Mouse (Mus musculus) left cerebral cortex, postnatal 25 days (tissue): ENCODE measurements around the gene 1700102P08Rik. TPM values are rescaled to one million over a fixed set of nuclear protein-coding genes. Genes with fewer than 3 reads are reported as not detected.

Experiments used
- DNase-seq, 2 experiments: peaks; one replicate each; pipeline ENCODE4 v3.0.0; 2022; ENCODE audit warnings: low spot score in 2 of 2, mixed read lengths in 1 of 2
- intact Hi-C: fragments of 180-260 bp; cut with DNase I; formaldehyde crosslinking; loops from one replicate; pipeline ENCODE4 v1.15.1; 2025
- total RNA-seq, 2 experiments: library from RNA; stranded (reverse); gene quantifications; 2 replicates each; pipeline ENCODE4 v1.2.3; 2021

The 1700102P08Rik gene
- total RNA-seq, result 1 to 10 TPM; 2.4 to 3.0 TPM

DNA sequence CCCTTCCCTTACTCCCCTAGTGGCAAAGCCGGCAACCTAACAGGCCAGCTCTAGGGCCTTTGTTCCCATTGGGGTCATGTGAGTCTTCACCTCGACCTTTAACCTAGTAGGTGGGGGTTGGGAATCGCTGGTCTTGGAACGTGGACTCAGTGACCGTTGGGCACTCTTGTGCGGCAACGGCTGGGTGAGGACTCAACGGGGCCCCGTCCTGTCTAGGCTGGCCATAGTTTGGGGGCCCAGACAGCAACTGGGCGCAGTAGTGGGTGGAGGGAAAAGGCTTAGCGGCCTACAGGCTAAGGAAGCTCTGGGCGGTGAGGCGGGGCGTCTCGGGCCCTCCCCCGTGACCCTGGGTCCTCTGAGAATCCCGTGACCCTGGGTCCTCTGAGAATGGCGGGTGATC, at the start of gene 1700102P08Rik:
Gene 1700102P08Rik (plus strand): TSS at position 130 of the 400 bp plus-strand sequence.
- no peak for DNase-seq
- intact Hi-C loops, result no loop called here

DNA sequence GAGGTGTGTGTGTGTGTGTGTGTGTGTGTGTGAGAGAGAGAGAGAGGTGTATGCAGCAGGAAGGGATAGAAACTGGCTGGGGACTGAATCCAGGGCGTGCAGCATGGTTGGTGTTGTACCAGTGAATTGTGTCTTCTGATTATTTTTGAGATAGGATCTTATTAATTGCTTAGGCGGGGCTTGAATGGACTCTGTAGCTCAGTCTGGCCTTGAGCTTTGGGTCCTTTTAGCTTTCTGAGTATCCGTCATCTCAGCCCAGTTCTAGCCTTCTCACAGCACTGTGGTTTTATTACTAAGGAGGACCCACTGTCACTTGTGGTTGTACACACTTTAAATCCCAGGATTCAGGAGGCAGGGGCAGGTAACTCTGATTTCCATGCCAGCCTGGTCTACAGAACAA, 49.3 kb upstream of the 1700102P08Rik start:
- intact Hi-C loops, result no loop called here
- DNase-seq, result no peak

DNA sequence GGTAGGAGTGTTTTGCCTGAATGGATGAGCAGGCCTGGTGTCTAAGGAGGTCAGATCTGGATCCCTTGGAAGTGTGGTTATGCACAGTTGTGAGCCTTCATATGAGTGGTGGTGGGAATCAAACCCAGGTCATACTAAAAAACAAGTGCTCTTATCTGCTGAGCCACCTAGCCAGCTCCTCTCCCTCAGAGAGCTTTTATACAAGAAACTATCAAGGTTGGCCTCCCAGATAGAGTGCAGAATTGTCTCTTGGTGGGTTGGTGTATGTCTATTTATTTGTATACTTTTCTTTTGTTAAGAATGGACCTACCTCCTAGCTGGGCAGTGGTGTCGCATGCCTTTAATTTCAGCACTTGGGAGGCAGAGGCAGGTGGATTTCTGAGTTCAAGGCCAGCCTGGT, 48.8 kb upstream of the 1700102P08Rik start:
- intact Hi-C loops, result no loop called here

DNA sequence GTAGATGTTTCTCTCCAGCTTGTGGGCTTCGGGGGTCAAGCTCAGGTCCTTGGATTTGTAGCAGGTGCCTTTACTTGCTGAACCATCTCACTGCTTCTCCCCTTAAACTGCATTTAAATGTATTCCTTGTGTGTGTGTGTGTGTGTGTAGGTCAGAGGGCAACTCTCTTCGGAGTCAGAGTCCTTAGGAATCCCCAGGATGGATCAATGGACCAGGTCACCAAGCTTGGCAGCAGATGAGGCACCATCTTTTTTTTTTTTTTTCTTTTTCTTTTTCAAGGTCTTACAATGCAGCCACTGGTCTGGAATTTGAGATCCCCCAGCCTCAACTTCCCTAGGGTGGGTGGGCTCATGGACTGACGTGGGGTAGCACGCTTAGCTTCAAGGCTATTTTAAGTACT, 48.1 kb upstream of the 1700102P08Rik start:
- intact Hi-C loops, result no loop called here

More for the DNA sequence above, 48.8 kb upstream of the 1700102P08Rik start:
- no peak for DNase-seq

DNA sequence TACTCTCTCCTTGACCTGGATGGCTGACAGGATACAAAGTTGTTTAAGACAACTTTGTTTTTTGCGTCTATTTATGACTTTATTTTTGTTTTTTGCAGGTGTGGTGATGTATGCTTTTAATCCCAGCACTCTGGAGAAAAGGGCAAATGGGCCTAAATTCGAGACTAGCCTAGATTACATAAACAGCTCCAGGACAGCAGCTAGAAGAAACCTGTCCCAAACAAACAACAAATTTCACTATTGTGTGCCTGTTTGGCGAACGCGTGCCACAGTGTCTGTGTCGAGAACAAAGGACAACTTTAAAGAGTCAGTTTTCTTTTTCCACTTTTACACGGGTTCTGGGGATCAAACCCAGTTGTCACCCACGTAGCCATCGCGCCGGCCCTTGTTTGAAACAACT, 45.6 kb upstream of the 1700102P08Rik start:
- intact Hi-C loops, result loop anchor here (1.0 kb wide), 1 partner anchor 41 kb away; the partner anchor contains the start of genes Rhoa and Tcta
- DNase-seq, result no peak

More for the DNA sequence above, 48.1 kb upstream of the 1700102P08Rik start:
- no peak for DNase-seq

DNA sequence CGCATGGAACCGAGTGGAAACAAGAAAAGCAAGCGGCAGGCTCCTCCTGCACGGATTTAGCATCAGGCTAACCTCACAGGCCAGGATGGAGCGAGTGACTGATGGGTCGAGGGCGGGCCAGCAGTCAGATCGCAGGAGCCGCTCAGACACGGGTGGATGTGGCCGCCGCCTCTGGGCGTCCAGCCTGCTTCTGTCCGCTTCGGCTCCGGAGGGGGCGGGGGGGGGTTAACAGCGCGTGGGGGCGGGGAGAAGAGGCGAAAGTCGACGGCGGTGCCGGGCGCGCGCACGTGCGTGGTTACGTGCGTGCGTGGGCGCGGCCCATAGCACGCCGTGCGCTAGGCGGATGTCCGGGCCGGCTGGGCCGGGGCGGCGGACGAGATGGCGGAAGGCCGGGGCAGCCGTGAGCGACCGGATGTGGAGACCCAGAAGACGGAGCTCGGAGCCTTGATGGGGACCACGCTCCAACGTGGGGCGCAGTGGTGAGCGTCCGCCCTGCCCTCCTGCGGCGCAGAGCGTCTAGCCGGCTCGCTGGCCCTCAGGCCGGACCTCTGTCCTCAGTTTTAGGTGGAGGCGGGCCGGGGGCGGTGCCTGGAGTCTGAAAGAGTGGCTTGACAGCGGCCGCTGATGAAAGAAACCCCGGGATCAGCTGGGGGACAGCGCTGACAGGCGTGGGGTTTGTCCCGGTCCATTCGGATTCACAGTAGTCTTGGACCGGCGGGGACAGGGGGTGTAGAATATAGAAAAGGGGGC, 44.9 kb upstream of the 1700102P08Rik start, which contains the start of gene Usp4:
Gene Usp4 (plus strand): TSS at position 314 of the 750 bp plus-strand sequence.
- peak; percentile 90 to 92 for DNase-seq
- intact Hi-C loops, result loop anchor here (1.0 kb wide), 1 partner anchor 41 kb away; the partner anchor contains the start of genes Rhoa and Tcta

DNA sequence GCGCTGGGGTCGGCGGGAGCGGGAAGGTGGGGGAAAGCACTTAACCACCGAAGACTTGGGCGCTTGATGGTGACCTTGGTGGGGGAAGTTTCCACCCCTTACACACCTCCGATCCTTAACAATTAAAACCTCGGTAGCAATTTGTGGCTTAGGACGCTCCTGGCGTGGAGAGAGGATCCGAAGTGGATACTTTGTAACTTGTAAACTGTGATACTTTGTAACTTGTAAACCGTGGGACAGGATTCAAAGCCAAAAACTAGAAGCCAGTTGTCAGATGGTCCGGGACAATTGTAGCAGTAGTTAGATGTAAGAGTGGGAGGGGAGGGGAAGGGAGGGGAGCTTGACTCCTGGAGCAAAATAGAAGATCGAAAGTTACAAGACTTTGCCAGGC, 44.3 kb upstream of the 1700102P08Rik start:
- DNase-seq, result no peak
- intact Hi-C loops, result no loop called here

DNA sequence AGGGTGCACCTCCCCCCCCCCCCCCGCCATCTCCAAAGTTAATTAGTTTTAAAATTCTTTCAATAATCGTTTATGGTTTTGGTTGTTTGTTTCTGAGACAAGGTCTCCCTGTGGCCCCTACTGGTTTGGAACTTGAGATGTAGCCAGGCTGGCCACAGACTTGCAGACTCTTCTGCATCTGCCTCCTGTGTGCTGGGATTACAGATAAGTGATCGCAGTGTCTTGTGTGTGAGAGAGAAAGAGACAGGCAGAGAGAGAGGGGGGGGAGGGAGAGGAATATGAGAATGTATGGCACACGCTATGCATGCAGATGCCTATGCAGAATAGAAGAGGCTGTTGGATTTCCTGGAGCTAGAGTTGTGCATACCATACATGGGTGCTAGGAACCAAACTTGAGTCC, 42.9 kb upstream of the 1700102P08Rik start:
- intact Hi-C loops, result no loop called here
- DNase-seq, result no peak

DNA sequence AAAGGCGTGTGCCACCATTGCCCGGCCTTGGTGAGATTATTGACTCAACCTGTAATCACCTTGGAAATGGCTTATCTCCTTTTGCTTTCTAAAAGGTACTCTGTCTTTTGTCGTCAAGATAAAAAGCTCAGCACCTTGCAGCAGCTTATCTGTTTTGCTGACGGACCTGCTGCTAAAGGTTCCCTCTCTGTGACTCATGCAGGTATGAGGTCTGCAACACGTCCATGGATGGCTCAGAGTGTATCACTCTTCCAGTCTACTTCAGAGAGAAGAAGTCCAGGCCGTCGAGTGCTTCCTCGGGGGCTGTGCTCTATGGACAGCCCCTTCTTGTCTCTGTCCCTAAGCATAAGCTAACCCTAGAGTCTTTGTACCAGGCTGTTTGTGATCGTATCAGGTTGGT, 14.4 kb upstream of the 1700102P08Rik start:
- intact Hi-C loops, result no loop called here

DNA sequence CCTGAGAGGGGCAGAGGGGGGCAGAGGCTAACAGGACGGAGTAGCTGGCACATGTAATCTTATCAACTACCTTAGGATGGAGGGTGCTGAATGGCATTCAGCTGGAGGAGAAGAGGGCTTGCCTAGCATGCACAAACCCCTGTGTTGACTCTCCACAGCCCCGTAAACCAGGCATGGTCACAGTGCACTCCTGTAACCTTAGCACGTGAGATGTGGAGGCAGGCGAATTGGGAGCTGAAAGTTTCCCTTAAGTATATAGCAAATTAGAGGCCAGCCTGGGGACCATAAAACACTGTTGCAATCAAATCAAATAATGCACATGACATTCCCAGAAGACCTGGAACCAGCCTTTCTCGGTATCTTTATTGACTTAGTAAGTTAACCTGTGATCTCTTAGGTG, 13.9 kb upstream of the 1700102P08Rik start:
- intact Hi-C loops, result no loop called here
- DNase-seq, result no peak

More for the DNA sequence above, 14.4 kb upstream of the 1700102P08Rik start:
- no peak for DNase-seq

DNA sequence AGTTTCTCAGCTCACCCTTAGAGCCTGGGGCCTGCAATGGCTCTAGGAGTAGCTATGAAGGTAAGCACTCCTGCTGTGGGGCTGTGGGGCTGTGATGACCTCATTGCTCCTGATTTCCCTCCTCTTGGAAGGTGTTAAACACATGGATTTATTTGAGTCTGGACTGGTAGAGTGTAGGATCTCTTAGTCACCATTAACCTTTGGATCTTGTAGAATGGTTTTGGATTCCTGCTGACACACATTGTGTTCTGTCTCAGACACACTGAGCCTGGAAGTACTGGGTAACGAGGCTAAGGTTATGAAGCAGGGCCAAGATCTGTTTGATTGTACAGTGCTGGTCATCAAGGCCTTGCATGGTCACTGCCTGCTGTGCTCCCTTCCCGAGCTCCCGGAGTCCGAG, 13.3 kb upstream of the 1700102P08Rik start:
- intact Hi-C loops, result no loop called here
- DNase-seq, result no peak

DNA sequence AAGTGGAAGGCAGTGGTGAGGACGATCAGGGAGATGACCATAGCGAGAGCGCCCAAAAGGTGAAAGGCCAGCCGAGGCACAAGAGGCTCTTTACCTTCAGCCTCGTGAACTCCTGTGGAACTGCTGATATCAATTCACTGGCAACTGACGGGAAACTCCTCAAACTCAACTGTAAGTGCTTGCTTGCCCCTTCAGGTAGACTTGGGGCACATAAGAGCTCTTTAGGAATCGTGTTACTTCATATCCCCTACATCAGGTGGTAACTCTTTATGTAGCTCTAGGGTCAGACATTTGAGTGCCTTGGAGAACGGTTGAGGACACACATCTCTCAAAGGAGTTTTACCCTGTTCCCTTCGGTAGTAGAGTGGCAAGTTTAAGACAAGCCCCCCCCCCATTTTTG, 11.2 kb upstream of the 1700102P08Rik start:
- no peak for DNase-seq
- intact Hi-C loops, result no loop called here

DNA sequence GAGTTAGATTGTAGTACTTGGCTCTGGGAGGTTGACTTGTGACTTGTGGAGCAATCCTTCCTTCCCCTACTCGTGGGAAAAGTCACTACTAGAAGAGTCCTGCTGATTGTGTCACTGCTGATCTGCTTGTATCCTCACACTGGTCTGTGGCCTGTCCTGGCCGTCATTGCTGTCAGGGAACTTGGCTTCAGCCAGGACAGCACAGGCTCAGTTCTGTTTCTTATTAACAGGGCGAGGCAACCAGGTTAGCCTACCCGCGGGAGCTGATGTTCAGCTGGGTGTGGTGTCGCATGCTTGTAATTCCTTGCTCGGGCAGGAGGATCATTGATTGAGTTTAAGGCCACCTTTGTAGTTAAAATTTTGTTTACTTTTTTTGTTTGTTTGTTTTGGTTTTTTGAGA, 7.6 kb upstream of the 1700102P08Rik start:
- no peak for DNase-seq
- intact Hi-C loops, result no loop called here

DNA sequence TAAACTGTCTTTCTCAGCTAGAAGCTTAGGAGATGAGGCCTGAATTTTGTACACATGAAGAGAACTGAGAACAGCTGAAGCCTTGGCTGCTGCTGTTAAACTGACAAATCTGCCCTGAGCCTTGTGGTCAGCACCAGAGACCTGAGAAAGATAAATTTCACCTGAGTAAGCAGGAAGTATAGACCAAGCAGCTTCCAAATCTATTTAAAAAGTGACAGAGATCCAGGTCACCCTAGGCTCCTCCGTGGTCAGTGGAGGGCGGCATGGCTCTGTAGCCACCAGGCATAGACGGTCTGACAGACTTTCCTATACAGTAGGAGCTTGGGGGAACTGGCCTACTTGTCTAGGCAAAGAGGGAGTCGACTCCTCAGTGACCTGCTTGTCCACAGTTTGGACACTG, 5.8 kb upstream of the 1700102P08Rik start:
- DNase-seq, result no peak
- intact Hi-C loops, result no loop called here

DNA sequence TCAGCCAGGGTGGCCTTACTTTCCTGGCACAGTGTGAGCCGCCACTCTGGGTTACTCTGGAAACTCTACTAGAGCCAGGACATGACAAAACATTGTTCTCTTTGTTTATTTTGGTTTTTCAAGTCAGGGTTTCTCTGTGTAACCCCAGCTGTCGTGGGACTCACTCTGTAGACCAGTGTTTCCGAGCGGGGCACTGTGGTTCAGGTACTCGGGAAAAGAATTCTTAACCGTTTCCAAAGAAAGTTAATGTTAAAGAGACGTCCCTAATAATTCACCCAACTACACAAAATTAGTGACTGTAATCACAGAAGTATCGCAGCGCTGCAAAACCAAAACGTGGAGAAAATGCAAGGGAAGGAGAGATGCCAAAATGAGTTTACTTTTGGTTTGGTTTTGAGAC, 4.0 kb upstream of the 1700102P08Rik start:
- DNase-seq, result no peak
- intact Hi-C loops, result no loop called here

DNA sequence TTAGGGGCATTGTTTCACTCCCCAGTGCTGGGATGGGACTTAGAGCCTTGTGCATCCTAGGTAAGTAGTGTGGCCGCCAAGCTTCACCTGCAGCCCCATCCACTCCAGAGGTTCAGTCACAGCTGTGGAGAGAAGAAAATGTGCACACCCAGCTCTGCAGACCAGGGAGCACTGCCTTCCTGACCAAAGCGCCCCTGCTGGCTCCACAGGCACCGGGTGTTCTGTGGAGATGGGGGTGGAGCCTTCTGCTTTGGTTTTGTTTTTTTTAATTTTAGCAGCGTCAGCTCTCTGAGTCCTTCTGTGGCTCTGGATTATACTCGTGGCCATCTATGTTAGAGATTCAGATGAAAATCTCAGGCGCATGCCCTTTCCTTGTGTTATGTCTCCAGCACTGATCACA, 3.4 kb upstream of the 1700102P08Rik start:
- intact Hi-C loops, result no loop called here
- peak in 1 of 2 experiments; percentile 28 for DNase-seq

DNA sequence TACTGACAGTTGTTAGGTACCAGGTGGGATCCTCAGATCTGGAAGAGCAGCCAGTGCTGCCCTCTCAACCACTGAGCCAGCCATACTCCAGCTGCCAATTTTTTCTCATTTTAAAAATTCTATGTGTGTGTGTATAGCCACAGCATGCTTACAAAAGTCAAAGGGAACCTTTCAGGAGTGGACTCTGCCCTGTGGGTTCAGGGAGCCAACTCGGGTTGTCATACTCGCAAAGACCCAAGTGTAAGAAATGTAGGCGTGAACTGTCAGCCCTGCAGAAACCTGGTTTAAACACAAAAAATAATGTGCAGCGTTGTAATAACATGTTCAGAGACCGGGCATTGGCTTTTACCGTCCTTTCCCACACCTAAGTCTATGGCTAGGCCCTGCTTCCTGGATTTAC, 1.6 kb downstream of the 1700102P08Rik start:
- DNase-seq, result no peak
- intact Hi-C loops, result no loop called here

DNA sequence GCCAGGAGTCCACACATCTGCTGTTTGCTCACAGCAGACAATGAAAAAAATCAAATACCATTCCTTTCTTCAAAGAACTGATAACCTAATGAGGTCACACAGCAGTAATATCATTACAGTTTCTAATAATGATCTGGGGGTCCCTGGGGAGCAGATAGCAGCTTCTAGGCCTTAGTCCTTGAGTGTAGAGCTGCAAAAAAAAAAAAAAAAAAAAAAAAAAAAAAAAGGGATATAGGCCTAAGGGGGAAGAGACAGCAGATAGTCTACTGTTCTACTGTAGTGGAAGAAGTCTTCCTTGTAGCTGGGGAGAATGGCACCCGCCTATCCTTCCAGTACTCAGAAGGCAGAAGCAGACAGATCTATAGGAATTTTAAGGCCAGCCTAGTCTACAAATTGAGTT, 2.8 kb downstream of the 1700102P08Rik start:
- intact Hi-C loops, result no loop called here
- DNase-seq, result no peak

DNA sequence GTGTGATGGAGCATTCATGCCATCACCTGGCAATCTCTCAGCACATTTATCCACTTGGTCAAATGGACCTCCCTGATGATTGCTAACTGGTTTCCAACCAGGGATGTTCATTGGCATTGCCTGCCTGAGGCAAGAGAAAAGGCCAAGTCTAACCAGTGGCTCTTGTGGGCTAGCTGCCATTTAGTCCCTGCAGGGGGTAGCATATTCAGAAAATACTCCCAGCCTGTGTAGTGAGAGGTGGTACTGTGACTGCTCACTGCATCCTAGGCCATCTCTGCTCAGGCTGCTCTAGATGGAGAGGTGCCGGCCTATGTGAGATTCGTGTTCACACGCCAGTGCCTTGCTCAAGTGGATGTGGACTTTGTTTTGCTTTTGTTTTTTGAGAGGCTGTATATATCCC, 5.7 kb downstream of the 1700102P08Rik start:
- DNase-seq, result no peak
- intact Hi-C loops, result no loop called here

DNA sequence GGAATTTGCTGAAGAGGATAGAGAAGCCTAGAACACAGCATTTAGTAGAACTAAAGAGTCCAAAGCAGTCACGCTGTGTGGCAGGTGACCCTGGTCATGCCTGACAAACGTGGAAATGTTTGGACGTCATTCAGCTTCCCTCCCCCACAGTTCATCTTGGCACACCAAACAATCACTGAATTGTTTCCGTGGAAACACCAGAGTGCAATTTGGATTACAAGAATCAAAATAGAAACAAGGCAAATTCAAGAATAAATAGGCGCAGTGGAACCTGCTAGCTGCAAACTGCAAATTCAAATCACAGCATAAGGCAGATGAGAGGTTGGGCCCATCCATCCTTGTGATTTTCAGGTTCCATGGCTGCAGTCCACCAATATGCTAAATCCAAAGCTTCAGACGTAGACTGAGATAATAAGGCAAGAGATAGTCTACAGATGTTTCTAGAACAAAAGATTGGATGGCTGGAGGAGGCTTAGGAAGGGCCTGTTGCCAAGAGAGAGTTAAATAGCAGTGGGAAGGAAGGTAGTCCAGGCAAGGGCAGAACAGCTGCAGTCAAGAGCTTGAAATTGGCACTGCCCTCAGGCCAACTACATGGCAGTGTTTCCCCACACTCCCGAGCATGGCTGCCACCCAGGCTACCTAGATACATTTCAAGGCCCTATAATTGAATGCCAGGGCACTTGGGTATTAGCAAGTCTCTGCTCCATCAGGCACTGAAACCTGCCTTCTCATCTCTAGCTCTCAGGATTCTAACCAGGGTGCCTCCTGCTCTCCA, 8.8 kb downstream of the 1700102P08Rik start:
- peak; percentile 72 to 81 for DNase-seq
- intact Hi-C loops, result loop anchor here (2.0 kb wide), 1 partner anchor 51 kb away; no protein-coding TSS in a partner anchor

DNA sequence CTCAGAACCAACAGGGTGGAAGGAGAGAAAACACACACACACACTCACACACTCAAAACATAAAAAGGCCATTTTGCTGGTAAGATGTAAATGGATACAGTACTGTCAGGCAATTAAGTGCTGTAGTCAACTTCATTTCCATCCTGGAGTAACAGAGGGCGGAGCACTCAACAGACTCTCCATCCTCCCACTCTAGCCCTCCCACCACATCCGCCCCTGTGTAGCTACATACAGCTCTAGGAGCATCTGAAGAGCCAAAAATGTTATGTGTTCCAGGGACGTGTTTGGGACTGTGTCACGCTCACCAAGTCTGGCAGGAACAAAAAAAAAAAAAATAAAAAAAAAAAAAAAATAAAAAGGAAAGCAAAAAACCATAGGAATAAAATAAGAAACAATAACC, 10.5 kb downstream of the 1700102P08Rik start:
- intact Hi-C loops, result loop anchor here (1.0 kb wide), 1 partner anchor 8 kb away; no protein-coding TSS in a partner anchor
- DNase-seq, result peak; percentile 28 to 89
